Mouse (Mus musculus) bone marrow, adult 2 months (tissue): ENCODE measurements around the gene Ppih. TPM values are rescaled to one million over a fixed set of nuclear protein-coding genes. Genes with fewer than 3 reads are reported as not detected.

Experiments used
- H3K27ac ChIP-seq: fragments of 200-500 bp; 2 replicates; pipeline ENCODE4 v1.5.1; 2012; ENCODE audit warnings: low read depth, mild to moderate bottlenecking, control low read depth, inconsistent platforms, low read length; ENCODE audit not compliant: control insufficient read depth, poor library complexity, insufficient read depth
- H3K4me1 ChIP-seq: fragments of 200-500 bp; 2 replicates; pipeline ENCODE4 v1.6.1; 2011; ENCODE audit warnings: low read length; ENCODE audit not compliant: control insufficient read depth, insufficient read depth
- H3K4me3 ChIP-seq: fragments of 200-500 bp; replicated peaks from 2 replicates; pipeline ENCODE3; 2011; ENCODE audit warnings: mild to moderate bottlenecking, low read depth, low read length, control low read depth; ENCODE audit not compliant: control insufficient read depth
- CTCF ChIP-seq: fragments of 200-500 bp; IDR thresholded peaks from 2 replicates; pipeline ENCODE4 v1.5.1; 2011; ENCODE audit warnings: low read length, control low read depth; ENCODE audit not compliant: control insufficient read depth, insufficient read depth
- POLR2A ChIP-seq: fragments of 200-500 bp; IDR thresholded peaks from 2 replicates; pipeline ENCODE4 v1.6.1; 2011; ENCODE audit warnings: low read depth, mild to moderate bottlenecking, control low read depth, low read length, borderline replicate concordance; ENCODE audit not compliant: control insufficient read depth
- WGBS: fragments of 180-500 bp; shearing (Covaris S2); methylation state at CpG from one replicate; pipeline ENCODE4 v1.1.7; 2018; 5-methylcytosine and 5-hydroxymethylcytosine counted together
- polyA plus RNA-seq: library from polyadenylated mRNA; stranded (reverse); fragments of >200 nt; gene quantifications from 2 replicates; pipeline ENCODE4 v1.2.4, GENCODE M21; 2011; ENCODE audit warnings: low replicate concordance; ENCODE audit not compliant: missing spikeins, insufficient read depth, insufficient read length

Gene Ppih
- polyA plus RNA-seq, 1 experiment, result 99.6 TPM

GRCm38 (mm10) chr4:119255351-119255750 is 65.0 kb downstream of the Ppih start, which contains the start of gene Cldn19:
Gene Cldn19 (plus strand): TSS chr4:119255414.
- Histone ChIP-seq H3K27ac (no peak within 1 kb of the TSS), H3K4me1 (no peaks in the 10 kb centered on the region), H3K4me3 (no peak within 1 kb of the TSS)
- TF ChIP-seq POLR2A, result no peak
- TF ChIP-seq CTCF, result no peak
- WGBS, result 82% methylated on average over 12 of the region's 12 CpGs

GRCm38 (mm10) chr4:119254012-119254618 is 66.2 kb downstream of the Ppih start:
- 73% methylated on average over 9 of the region's 9 CpGs for WGBS
- no peak overlapping the region for H3K4me3 ChIP-seq
- H3K27ac ChIP-seq, result no peak overlapping the region
- H3K4me1 ChIP-seq, result no peaks in the 10 kb centered on the region
- TF ChIP-seq CTCF (no peak), POLR2A (no peak)

GRCm38 (mm10) chr4:119252025-119252808 is 68.1 kb downstream of the Ppih start:
- 62% methylated on average over 7 of the region's 7 CpGs for WGBS
- no peak overlapping the region for H3K4me3 ChIP-seq
- TF ChIP-seq CTCF (no peak), POLR2A (no peak)

More at GRCm38 (mm10) chr4:119252025-119252808, 68.1 kb downstream of the Ppih start:
- H3K4me1 ChIP-seq, result no peaks in the 10 kb centered on the region
- H3K27ac ChIP-seq, result no peak overlapping the region

Other genes starting within 250 kb of the Ppih start
- gene Slc2a1, start 211.8 kb downstream of the Ppih start, polyA plus RNA-seq, result 6.7 and 20.9 TPM in 2 replicates
- gene Zfp691, start 146.4 kb downstream of the Ppih start, polyA plus RNA-seq, result 5.8 TPM in 2 replicates
- 173 and 189 TPM in 2 replicates for gene Ermap, start 130.5 kb downstream of the Ppih start, polyA plus RNA-seq
- gene Svbp, start 125.2 kb downstream of the Ppih start, polyA plus RNA-seq, result 46.6 and 64.0 TPM in 2 replicates
- gene Tmem269, start 102.3 kb downstream of the Ppih start, polyA plus RNA-seq, result not detected in 2 replicates
- 2.4 and 5.0 TPM in 2 replicates for gene AU022252, start 87.8 kb downstream of the Ppih start, polyA plus RNA-seq
- gene P3h1, start 87.6 kb downstream of the Ppih start, polyA plus RNA-seq, result 3.7 and 7.0 TPM in 2 replicates
- 0.54 and 1.2 TPM in 2 replicates for gene Cldn19, start 65.1 kb downstream of the Ppih start, polyA plus RNA-seq
- gene Ybx1, start 25.9 kb downstream of the Ppih start, polyA plus RNA-seq, result 212 and 389 TPM in 2 replicates
- 2.3 and 3.7 TPM in 2 replicates for gene Ccdc30, start 95.0 kb upstream of the Ppih start, polyA plus RNA-seq
- 5.5 and 9.8 TPM in 2 replicates for gene Ppcs, start 101.9 kb upstream of the Ppih start, polyA plus RNA-seq
- 3.3 TPM in 1 of 2 replicates, not detected in the other for gene Zmynd12, start 102.3 kb upstream of the Ppih start, polyA plus RNA-seq
- not detected in 2 replicates for gene Rimkla, start 172.1 kb upstream of the Ppih start, polyA plus RNA-seq
- gene Foxj3, start 216.5 kb upstream of the Ppih start, polyA plus RNA-seq, result 5.0 and 9.7 TPM in 2 replicates
- 0.84 and 5.5 TPM in 2 replicates for gene Frg2f1, start 219.0 kb upstream of the Ppih start, polyA plus RNA-seq